Mouse (Mus musculus) erythroblast, embryonic 14.5 days (primary cell): Measurements from ENCODE around the gene Fdx1.

Source experiments
- GATA1 ChIP-seq: IDR thresholded peaks from 2 replicates; pipeline ENCODE4 v1.6.1; 2012; ENCODE audit warnings: low read length, inconsistent platforms, mixed read lengths
- TAL1 ChIP-seq: IDR thresholded peaks from 3 replicates; pipeline ENCODE4 v1.6.1; 2012; ENCODE audit warnings: low read length, inconsistent platforms, mixed read lengths

DNA sequence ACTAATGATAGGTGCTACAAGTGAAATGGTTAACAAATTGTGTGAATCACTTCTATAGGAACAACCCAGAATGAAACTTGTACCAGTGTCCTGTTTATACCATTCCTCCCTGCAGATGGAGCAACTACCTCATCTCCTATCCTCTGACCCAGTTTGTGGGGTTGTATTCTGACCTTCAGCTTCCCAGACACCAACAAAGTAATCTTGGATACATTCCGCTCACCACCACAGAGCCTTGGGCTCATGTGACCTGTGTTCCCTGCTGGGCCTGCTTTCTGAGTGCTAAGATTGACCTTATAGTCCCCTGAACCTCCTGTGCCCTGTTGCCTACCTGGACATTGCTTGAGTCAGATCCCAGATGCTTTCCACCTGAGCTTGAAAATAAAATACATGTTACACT, 47.8 kb downstream of the Fdx1 start:
- TF ChIP-seq TAL1, result no peak
- TF ChIP-seq GATA1, result no peak
